Mouse (Mus musculus) forebrain, embryonic 11.5 days (tissue): Measurements from ENCODE around the gene Yju2. TPM values are rescaled to one million over a fixed set of nuclear protein-coding genes. Genes with fewer than 3 reads are reported as not detected.

Source experiments
- ATAC-seq: fragments of 200-750 bp; cut with Nextera tagmentation; replicated peaks from 2 replicates; pipeline ENCODE4 v1.8.0; 2017; ENCODE audit warnings: moderate TSS enrichment; ENCODE audit not compliant: low FRiP score
- DNase-seq: peaks from one replicate; pipeline ENCODE4 v3.0.0-alpha.2; 2017; ENCODE audit warnings: low spot score
- H3K27ac ChIP-seq: fragments of 300-500 bp; sonication (generic); 2 replicates; pipeline ENCODE4 v1.5.1; 2014; ENCODE audit warnings: low read depth, low read length
- H3K27me3 ChIP-seq: fragments of 300-500 bp; sonication (generic); 2 replicates; pipeline ENCODE4 v1.6.1; 2014; ENCODE audit warnings: mild to moderate bottlenecking, low read length, mixed read lengths; ENCODE audit not compliant: control insufficient read depth, insufficient read depth
- H3K36me3 ChIP-seq: fragments of 300-500 bp; sonication (generic); 2 replicates; pipeline ENCODE4 v1.6.1; 2014; ENCODE audit warnings: mild to moderate bottlenecking, low read length, moderate library complexity, mixed read lengths; ENCODE audit not compliant: control insufficient read depth, insufficient read depth
- H3K4me1 ChIP-seq: fragments of 300-500 bp; sonication (generic); replicated peaks from 2 replicates; pipeline ENCODE4 v1.6.1; 2014; ENCODE audit warnings: low read length, mixed read lengths; ENCODE audit not compliant: control insufficient read depth, insufficient read depth
- H3K4me2 ChIP-seq: fragments of 300-500 bp; sonication (generic); 2 replicates; pipeline ENCODE4 v1.6.1; 2014; ENCODE audit warnings: low read depth, mild to moderate bottlenecking, low read length, moderate library complexity, mixed read lengths; ENCODE audit not compliant: severe bottlenecking
- H3K4me3 ChIP-seq: fragments of 300-500 bp; sonication (generic); 2 replicates; pipeline ENCODE4 v1.5.1; 2014; ENCODE audit warnings: low read depth, low read length
- H3K9ac ChIP-seq: fragments of 300-500 bp; sonication (generic); 2 replicates; pipeline ENCODE4 v1.6.1; 2014; ENCODE audit warnings: low read length
- H3K9me3 ChIP-seq: fragments of 300-500 bp; sonication (generic); 2 replicates; pipeline ENCODE4 v1.6.1; 2016; ENCODE audit warnings: low read length, mixed read lengths; ENCODE audit not compliant: control insufficient read depth
- WGBS: fragments of 180-500 bp; shearing (Covaris S2); extraction: QIAGEN DNeasy Blood & Tissue Kit; methylation state at CpG from one replicate; pipeline ENCODE4 v1.1.7; 2014; 5-methylcytosine and 5-hydroxymethylcytosine counted together
- polyA plus RNA-seq: library from polyadenylated mRNA; unstranded; fragments of >200 nt; fragmentation: Nextera tagmentation; extraction: Ambion mirVana; gene quantifications from 2 replicates; pipeline ENCODE4 v1.2.1, GENCODE M21; 2014

The Yju2 gene
- polyA plus RNA-seq, 1 experiment from 2014 or later: 27.4 TPM

DNA sequence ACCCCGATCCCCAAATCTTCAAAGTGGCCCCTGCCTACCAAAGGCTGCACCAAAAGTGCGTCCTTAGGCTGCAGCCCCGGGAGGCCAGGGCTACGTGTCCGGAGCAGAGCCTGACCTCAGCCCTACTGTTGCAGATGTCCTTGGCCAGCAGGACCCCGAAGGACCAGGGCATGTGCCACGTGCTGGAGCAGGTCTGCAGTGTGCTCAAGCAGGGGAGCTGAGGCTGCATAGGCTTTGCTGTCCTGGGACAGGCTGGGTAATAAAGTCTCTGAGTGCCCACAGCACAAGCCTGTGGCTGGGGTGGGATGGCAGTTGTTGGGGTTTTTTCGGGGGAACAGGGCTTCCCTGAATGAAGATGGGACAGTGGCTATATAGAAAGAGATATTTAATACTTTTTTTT, 57.5 kb downstream of the Yju2 start:
- DNase-seq: no peak
- H3K4me3 ChIP-seq: no peak overlapping the region
- H3K4me1 ChIP-seq: no peaks in the 10 kb centered on the region
- 86% methylated on average over 8 of the region's 8 CpGs for WGBS
- peaks cover 29% of the 10 kb centered on the region for H3K36me3 ChIP-seq
- H3K4me2 ChIP-seq: no peak overlapping the region
- no peak overlapping the region for H3K27ac ChIP-seq
- no peaks in the 10 kb centered on the region for H3K27me3 ChIP-seq
- H3K9ac ChIP-seq: no peak overlapping the region
- no peaks in the 10 kb centered on the region for H3K9me3 ChIP-seq
- ATAC-seq: no peak

DNA sequence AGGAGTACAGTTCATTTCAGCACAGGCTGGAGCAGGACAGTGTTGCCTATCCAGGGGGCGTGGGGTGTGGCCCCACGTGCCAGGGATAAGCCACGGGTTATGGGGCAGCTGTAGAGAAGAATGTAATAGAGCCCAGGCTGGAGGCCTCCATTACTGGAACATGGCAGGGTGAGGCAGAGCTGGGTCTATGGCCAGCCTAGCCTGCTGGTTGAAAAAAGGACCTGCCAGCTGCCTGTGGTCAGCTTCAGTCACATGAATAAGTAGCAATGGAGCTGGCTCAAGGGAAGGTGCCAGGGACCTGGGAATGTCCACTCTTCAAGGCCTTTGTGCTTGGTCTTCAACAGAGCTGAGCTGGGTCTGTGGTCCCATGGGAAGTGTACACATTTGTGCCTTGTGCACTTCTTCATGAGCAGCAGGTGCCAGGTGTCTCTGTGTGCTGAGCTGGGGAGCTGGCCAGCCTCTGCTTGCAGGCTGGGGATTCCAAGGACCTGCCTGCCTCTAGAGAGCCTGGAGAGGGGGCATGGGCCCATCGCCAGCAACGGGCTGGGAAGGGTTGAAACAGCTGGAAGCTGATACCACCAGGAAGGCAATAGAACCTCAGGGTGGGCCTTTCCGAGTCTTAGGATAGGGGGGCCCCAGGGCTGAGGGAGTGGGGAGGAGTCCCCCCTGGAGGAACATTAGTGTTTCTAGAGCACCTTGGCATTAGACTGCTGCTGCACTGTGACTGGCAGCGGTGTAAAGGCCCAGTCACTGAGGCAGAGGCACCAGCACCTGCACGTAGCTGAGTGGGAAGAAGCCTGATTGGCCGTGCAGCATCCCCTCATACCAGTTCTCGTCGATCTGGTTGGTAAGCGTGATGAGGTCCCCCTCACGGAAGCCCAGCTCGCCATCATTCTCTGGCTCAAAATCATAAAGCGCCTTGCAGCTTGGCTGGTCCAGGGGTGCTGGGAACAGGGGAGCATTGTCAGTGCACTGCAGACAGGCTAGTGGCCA, 58.2 kb downstream of the Yju2 start:
- DNase-seq (no peak), ATAC-seq (no peak)
- H3K9ac ChIP-seq: no peak overlapping the region
- no peaks in the 10 kb centered on the region for H3K9me3 ChIP-seq
- H3K4me3 ChIP-seq: no peak overlapping the region
- peaks cover 25% of the 10 kb centered on the region for H3K36me3 ChIP-seq
- WGBS: 83% methylated on average over 15 of the region's 15 CpGs
- H3K27ac ChIP-seq: no peak overlapping the region
- no peaks in the 10 kb centered on the region for H3K27me3 ChIP-seq
- no peaks in the 10 kb centered on the region for H3K4me1 ChIP-seq
- no peak overlapping the region for H3K4me2 ChIP-seq

DNA sequence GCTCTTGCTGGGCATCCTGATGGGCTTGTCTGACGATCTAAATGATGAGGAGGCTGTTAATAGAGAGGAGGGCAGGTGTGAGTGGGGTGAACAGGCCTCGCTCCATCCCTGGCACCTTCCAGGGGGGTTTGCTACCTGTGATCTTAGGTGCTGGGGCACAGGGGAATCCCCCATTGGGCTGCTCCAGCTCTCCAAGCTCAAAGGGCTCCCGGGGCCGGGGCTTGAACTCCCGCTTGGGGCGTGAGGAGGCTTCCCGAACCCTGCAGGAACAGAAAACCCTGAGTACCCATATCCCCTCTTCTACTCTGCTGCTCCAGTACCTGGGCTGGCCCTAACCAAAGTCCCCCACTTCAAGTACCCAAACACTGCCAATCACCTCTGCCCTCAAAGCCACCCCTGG, 58.9 kb downstream of the Yju2 start:
- H3K4me3 ChIP-seq: no peak overlapping the region
- peaks cover 24% of the 10 kb centered on the region for H3K36me3 ChIP-seq
- no peak for DNase-seq

More for the DNA sequence above, 58.9 kb downstream of the Yju2 start:
- Histone ChIP-seq H3K27me3 (no peaks in the 10 kb centered on the region), H3K4me1 (no peaks in the 10 kb centered on the region), H3K9ac (no peak overlapping the region), H3K4me2 (no peak overlapping the region), H3K9me3 (no peaks in the 10 kb centered on the region), H3K27ac (no peak overlapping the region)
- 94% methylated on average over 7 of the region's 7 CpGs for WGBS
- no peak for ATAC-seq

Other genes with a start within 250 kb of the Yju2 start
- 13.1 and 14.1 TPM in 2 replicates for gene Pot1b, start 246.5 kb upstream of the Yju2 start, polyA plus RNA-seq
- gene Adgre4, start 209.1 kb upstream of the Yju2 start, polyA plus RNA-seq: 0.07 and 0.12 TPM in 2 replicates
- 9.5 and 9.9 TPM in 2 replicates for gene Zfp119a, start 80.2 kb upstream of the Yju2 start, polyA plus RNA-seq
- 14.4 and 14.5 TPM in 2 replicates for gene Zfp959, start 67.0 kb upstream of the Yju2 start, polyA plus RNA-seq
- 5.5 and 8.5 TPM in 2 replicates for gene Zfp119b, start 9.6 kb upstream of the Yju2 start, polyA plus RNA-seq
- 2.0 and 2.1 TPM in 2 replicates for gene Ebi3, start 6.5 kb upstream of the Yju2 start, polyA plus RNA-seq
- 65.1 and 77.9 TPM in 2 replicates for gene Shd, start 11.4 kb downstream of the Yju2 start, polyA plus RNA-seq
- gene Fsd1, start 27.4 kb downstream of the Yju2 start, polyA plus RNA-seq: 61.9 and 71.1 TPM in 2 replicates
- 5.3 and 6.4 TPM in 2 replicates for gene Stap2, start 46.5 kb downstream of the Yju2 start, polyA plus RNA-seq
- gene Mpnd, start 46.6 kb downstream of the Yju2 start, polyA plus RNA-seq: 164 and 191 TPM in 2 replicates
- gene Sh3gl1, start 77.5 kb downstream of the Yju2 start, polyA plus RNA-seq: 129 and 133 TPM in 2 replicates
- 38.0 and 38.6 TPM in 2 replicates for gene Chaf1a, start 81.3 kb downstream of the Yju2 start, polyA plus RNA-seq
- 39.0 and 43.2 TPM in 2 replicates for gene Ubxn6, start 115.9 kb downstream of the Yju2 start, polyA plus RNA-seq
- gene Hdgfl2, start 120.5 kb downstream of the Yju2 start, polyA plus RNA-seq: 150 and 152 TPM in 2 replicates
- 0.07 TPM in 2 replicates for gene Plin4, start 150.7 kb downstream of the Yju2 start, polyA plus RNA-seq
- gene Plin5, start 158.5 kb downstream of the Yju2 start, polyA plus RNA-seq: 0.21 TPM in 1 of 2 replicates, not detected in the other
- 0.17 and 0.51 TPM in 2 replicates for gene Lrg1, start 162.9 kb downstream of the Yju2 start, polyA plus RNA-seq
- gene Sema6b, start 181.2 kb downstream of the Yju2 start, polyA plus RNA-seq: 1.4 and 2.5 TPM in 2 replicates
- 7.7 and 8.4 TPM in 2 replicates for gene Tnfaip8l1, start 203.4 kb downstream of the Yju2 start, polyA plus RNA-seq
- gene Mydgf, start 224.8 kb downstream of the Yju2 start, polyA plus RNA-seq: 55.4 and 64.0 TPM in 2 replicates